Mouse (Mus musculus): ENCODE measurements at regions not wholly inside any gene's neighbourhood (a gene's known extent, or its start where the extent isn't known, plus 50 kb on each side); places are given as distances from the start of the nearest gene placed in this dataset.

DNA sequence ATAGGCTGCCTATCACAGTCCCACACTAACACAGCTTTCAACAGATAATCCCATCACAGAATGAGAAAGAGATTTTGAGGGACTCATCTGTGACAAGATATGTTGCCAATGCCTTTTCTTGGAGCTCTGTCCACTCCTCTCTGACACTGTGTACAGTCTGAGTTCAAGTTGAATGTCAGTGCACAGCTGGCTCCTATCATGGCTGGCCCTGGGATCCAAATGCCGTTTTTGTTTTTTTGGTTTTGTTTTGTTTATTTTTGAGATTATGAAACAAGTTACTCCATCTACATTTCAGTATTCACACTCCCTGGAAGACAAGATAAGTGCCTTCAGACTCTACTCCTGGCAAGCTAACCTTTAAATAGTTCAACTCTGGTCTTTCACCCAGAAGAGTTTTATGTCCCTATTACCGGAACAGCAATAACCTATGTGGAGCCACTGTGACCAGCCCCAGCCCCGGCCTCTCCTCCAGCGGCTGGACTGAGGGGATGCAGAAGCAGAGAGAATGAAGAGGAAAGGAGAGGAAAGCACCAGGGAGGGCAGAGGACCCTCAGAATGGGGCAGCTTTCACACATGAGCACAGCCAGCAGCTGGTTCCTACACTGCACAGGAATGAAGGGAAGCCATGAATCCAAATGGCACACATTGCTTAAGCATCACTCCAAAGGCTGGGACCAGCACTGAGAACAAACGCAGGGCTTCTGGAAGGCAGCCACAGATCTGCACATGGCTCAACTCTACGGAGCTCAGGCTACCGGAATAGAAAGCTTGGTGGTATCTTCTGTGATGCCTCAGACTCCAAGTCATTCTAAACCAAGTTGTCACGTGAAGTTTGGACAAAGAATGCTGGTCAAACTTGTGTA is 99.9 kb upstream of the Nsun2 start:
- DNase-seq (ENCODE audit: low spot score in 2 of 2): peak in 1 of 2 experiments; percentile 15

GRCm38 (mm10) chr13:69439486-69439885 is 94.1 kb upstream of the Nsun2 start:
- DNase-seq (ENCODE audit: low spot score in 2 of 2): no peak

DNA sequence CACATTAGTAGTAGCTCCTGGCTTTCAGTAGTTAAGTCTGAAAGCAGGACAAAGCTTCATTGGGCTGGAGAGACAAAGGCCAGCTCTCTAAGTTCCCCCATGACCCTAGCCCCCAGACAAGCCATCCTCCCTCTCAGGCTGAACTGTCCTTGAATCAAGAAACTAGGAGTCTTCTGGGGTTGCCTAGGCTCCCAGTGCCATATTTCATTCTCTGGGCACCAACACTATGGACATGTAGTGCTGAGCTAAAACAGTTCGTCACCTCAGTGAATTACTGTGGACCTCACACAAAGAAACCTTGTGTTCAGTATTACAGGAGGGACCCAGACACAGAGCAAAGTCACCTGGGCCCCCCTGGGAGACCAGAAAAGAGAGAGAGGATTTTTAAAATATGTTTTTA is 91.7 kb upstream of the Nsun2 start:
- DNase-seq (ENCODE audit: low spot score in 2 of 2): no peak

DNA sequence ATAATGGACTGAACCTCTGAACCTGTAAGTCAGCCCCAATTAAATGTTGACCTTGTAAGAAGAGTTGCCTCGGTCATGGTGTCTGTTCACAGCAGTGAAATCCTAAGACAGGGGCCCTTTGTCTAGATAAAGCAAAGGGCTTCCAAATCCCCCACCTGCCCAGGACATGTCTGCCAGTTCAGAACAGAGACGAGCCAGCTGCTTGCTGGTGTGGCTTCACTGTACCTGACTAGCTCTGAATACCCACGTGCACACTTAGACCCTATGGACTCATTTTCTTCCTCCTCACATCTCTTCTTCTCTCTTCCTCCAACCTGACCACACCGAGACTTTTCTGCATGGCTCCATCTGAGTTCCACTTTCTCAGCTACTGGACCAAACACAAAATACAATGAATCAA is 87.9 kb upstream of the Nsun2 start:
- no peak for DNase-seq (ENCODE audit: low spot score in 2 of 2)
